Mouse (Mus musculus) heart, embryonic 13.5 days (tissue): Measurements from ENCODE around the gene 9330182L06Rik. TPM values are rescaled to one million over a fixed set of nuclear protein-coding genes. Genes with fewer than 3 reads are reported as not detected.

ENCODE experiments used
- ATAC-seq: fragments of 200-750 bp; cut with Nextera tagmentation; 2 replicates; pipeline ENCODE4 v1.8.0; 2017; ENCODE audit warnings: moderate TSS enrichment; ENCODE audit not compliant: insufficient number of reproducible peaks, low FRiP score, low TSS enrichment; ENCODE audit errors: extremely low read depth
- H3K27ac ChIP-seq: fragments of 300-500 bp; sonication (generic); replicated peaks from 2 replicates; pipeline ENCODE4 v1.5.1; 2015; ENCODE audit warnings: moderate library complexity, mild to moderate bottlenecking, inconsistent platforms
- H3K27me3 ChIP-seq: fragments of 300-500 bp; sonication (generic); replicated peaks from 2 replicates; pipeline ENCODE4 v1.6.1; 2015; ENCODE audit warnings: mild to moderate bottlenecking, inconsistent platforms
- H3K36me3 ChIP-seq: fragments of 300-500 bp; sonication (generic); 2 replicates; pipeline ENCODE4 v1.6.1; 2015; ENCODE audit warnings: mild to moderate bottlenecking, inconsistent platforms
- H3K4me1 ChIP-seq: fragments of 300-500 bp; sonication (generic); 2 replicates; pipeline ENCODE4 v1.6.1; 2015; ENCODE audit warnings: inconsistent platforms
- H3K4me2 ChIP-seq: fragments of 300-500 bp; sonication (generic); 2 replicates; pipeline ENCODE4 v1.6.1; 2015; ENCODE audit warnings: inconsistent platforms, mild to moderate bottlenecking, moderate library complexity
- H3K4me3 ChIP-seq: fragments of 300-500 bp; sonication (generic); 2 replicates; pipeline ENCODE4 v1.5.1; 2015; ENCODE audit warnings: moderate library complexity, mild to moderate bottlenecking, inconsistent platforms
- H3K9ac ChIP-seq: fragments of 300-500 bp; sonication (generic); 2 replicates; pipeline ENCODE4 v1.6.1; 2015; ENCODE audit warnings: inconsistent platforms, mild to moderate bottlenecking, moderate library complexity
- H3K9me3 ChIP-seq: fragments of 300-500 bp; sonication (generic); 2 replicates; pipeline ENCODE4 v1.6.1; 2016; ENCODE audit warnings: inconsistent platforms
- WGBS: fragments of 180-500 bp; shearing (Covaris S2); methylation state at CpG from one replicate; pipeline ENCODE4 v1.1.7; 2015; ENCODE audit warnings: mixed read lengths; 5-methylcytosine and 5-hydroxymethylcytosine counted together
- polyA plus RNA-seq: library from polyadenylated mRNA; unstranded; fragments of >200 nt; fragmentation: Nextera tagmentation; extraction: Ambion mirVana; gene quantifications from 2 replicates; pipeline ENCODE4 v1.2.1, GENCODE M21; 2015

The 9330182L06Rik gene
- polyA plus RNA-seq, 1 experiment from 2014 or later, result 1.4 TPM

DNA sequence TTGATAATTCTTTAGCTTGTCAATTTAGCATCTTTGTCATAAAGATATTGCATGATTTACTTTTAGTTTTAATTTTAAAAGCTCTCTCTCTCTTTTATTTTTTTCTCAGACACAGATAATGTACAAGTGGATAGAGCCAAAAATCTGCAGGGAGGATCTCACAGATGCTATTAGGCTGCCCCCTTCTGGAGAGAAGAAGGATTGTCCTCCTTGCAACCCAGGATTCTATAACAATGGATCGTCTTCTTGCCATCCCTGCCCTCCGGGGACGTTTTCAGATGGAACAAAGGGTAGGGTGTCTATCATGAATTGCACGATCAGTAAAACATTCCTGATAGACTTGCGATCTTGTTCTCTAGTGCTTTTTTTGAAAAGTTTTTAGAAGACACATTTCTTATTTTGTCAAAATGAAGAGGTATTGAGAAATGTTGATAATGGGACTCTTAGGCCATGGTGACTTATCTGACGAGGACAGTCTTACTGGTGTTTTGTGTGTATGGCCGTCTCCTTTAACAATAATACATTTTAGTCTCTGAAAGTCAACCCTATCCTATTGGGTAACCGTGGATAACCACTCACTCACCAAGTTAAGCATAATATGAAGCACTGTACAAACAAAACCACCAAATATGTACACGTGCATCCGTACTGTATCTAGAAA is 161.8 kb downstream of the 9330182L06Rik start:
- ATAC-seq, result no peak
- no peak overlapping the region for H3K4me3 ChIP-seq
- WGBS, result 37% methylated on average over 10 of the region's 10 CpGs
- H3K27me3 ChIP-seq, result no peaks in the 10 kb centered on the region
- no peaks in the 10 kb centered on the region for H3K36me3 ChIP-seq
- no peak overlapping the region for H3K9ac ChIP-seq
- H3K4me2 ChIP-seq, result no peak overlapping the region
- H3K4me1 ChIP-seq, result no peaks in the 10 kb centered on the region
- no peak overlapping the region for H3K27ac ChIP-seq
- H3K9me3 ChIP-seq, result no peaks in the 10 kb centered on the region

DNA sequence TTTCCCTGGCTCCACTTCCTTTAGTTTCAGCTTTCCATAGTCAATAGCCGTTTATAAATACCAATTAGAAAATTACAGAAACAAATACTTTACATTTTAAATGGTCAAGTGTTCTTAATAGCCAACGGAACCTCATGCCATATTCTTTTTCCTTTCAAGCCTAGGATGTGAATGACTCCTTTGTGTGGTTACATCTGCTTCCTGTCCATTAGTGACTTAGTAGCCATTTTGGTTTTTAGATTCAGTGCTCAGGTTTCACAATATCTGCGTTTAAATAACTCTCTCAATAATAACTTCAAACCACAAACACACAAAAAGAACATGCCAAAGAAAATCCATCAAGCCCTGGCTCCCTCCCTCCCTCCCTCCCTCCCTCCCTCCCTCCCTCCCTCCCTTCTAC is 162.8 kb downstream of the 9330182L06Rik start:
- WGBS, result 70% methylated on average over 3 of the region's 3 CpGs
- no peak overlapping the region for H3K9ac ChIP-seq
- no peak overlapping the region for H3K4me2 ChIP-seq
- no peaks in the 10 kb centered on the region for H3K36me3 ChIP-seq
- H3K9me3 ChIP-seq, result no peaks in the 10 kb centered on the region
- H3K27ac ChIP-seq, result no peak overlapping the region
- no peak for ATAC-seq
- H3K4me3 ChIP-seq, result no peak overlapping the region
- H3K27me3 ChIP-seq, result no peaks in the 10 kb centered on the region
- no peaks in the 10 kb centered on the region for H3K4me1 ChIP-seq

DNA sequence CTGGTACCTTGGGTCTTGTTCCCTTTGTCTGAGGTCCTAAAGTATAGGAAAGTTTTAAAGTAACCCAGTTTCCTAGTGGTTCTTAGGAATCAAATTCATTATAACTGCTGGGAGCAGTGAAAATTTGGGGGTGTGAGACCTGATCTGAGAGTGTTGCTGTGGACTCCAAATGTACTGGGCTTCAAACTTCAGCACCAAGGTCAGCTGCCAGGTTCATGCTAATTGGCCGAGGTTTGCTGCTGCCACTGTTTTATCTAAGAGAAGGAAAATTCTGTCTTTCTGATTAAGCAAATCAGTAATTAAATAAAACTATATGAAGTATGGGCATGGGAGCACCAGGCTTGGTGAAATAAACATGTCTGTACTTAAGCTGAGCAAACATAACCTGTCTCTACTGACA is 180.2 kb downstream of the 9330182L06Rik start:
- 3% methylated on average over 1 of the region's 1 CpGs for WGBS
- no peak overlapping the region for H3K9ac ChIP-seq
- H3K27me3 ChIP-seq, result no peaks in the 10 kb centered on the region
- H3K4me3 ChIP-seq, result no peak overlapping the region
- H3K27ac ChIP-seq, result no peak overlapping the region
- ATAC-seq, result no peak
- H3K9me3 ChIP-seq, result no peaks in the 10 kb centered on the region
- H3K4me2 ChIP-seq, result no peak overlapping the region
- no peaks in the 10 kb centered on the region for H3K36me3 ChIP-seq
- H3K4me1 ChIP-seq, result no peaks in the 10 kb centered on the region

DNA sequence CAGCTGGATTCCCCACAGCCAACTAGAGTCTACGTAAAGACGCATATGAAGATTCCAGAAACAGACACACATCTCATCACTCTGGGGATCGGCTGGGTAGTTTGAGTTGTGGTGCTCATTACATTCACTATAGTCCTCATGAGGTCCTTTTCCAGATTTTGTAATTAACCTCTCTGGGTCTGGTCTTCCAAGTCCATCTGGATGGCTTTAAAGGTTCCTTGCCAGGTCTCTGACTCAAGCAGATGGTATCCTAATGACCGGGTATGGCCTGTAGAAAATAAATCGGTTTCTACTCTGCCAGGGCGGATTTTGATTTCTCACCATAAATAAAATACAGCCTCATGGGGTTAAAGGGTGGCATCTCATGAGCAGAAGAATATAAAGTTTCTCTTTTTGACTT is 183.0 kb downstream of the 9330182L06Rik start:
- H3K36me3 ChIP-seq, result no peaks in the 10 kb centered on the region
- H3K9ac ChIP-seq, result no peak overlapping the region
- H3K4me1 ChIP-seq, result no peaks in the 10 kb centered on the region
- H3K27me3 ChIP-seq, result no peaks in the 10 kb centered on the region
- 69% methylated on average over 6 of the region's 6 CpGs for WGBS
- no peak overlapping the region for H3K4me2 ChIP-seq
- no peak overlapping the region for H3K4me3 ChIP-seq
- H3K27ac ChIP-seq, result no peak overlapping the region
- ATAC-seq, result no peak
- no peaks in the 10 kb centered on the region for H3K9me3 ChIP-seq

DNA sequence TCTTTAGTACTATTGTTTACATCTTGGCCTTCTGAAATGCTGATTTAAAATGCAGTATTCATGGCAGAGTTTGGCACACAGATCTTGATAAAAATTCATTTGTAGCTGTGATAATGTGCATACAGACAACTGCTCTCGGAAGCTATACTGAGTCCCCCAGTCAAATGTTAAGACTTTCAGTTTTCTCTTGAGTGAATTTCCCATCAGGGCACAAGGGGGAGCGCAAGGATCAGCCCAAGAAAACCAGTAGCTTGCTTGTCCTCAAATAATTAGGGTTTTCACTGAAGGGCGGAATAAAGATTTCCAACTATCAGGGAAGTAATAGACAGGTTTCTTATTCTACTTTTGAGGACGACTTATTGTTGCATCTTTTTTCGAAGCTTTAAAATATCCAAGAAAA is 183.7 kb downstream of the 9330182L06Rik start:
- Histone ChIP-seq H3K4me3 (no peak overlapping the region), H3K27ac (no peak overlapping the region), H3K4me2 (no peak overlapping the region), H3K36me3 (no peaks in the 10 kb centered on the region), H3K27me3 (no peaks in the 10 kb centered on the region), H3K9ac (no peak overlapping the region), H3K4me1 (no peaks in the 10 kb centered on the region), H3K9me3 (no peaks in the 10 kb centered on the region)
- 62% methylated on average over 5 of the region's 5 CpGs for WGBS
- no peak for ATAC-seq

DNA sequence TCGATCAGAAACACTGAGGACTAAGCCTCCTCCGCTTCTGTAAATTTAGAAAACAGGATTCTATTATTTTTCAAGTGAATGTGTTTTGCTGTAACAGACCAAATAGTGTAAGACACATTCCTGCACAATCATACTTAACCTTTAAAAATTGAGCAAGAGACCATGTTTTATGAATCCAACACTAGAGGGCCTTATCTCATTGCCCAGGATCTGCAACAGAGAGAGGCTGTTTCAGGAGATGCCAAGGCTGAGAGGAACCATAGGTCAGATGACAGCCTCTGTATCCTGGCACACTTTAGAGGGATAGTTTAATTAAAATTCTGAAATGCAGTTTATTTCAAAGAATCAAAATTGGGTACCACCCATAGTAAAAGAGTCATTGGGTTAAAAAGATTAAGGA is 187.4 kb downstream of the 9330182L06Rik start:
- Histone ChIP-seq H3K4me3 (no peak overlapping the region), H3K36me3 (no peaks in the 10 kb centered on the region), H3K9me3 (no peaks in the 10 kb centered on the region), H3K27me3 (no peaks in the 10 kb centered on the region), H3K4me2 (no peak overlapping the region), H3K27ac (no peak overlapping the region), H3K9ac (no peak overlapping the region), H3K4me1 (no peaks in the 10 kb centered on the region)
- 78% methylated on average over 2 of the region's 2 CpGs for WGBS
- no peak for ATAC-seq

DNA sequence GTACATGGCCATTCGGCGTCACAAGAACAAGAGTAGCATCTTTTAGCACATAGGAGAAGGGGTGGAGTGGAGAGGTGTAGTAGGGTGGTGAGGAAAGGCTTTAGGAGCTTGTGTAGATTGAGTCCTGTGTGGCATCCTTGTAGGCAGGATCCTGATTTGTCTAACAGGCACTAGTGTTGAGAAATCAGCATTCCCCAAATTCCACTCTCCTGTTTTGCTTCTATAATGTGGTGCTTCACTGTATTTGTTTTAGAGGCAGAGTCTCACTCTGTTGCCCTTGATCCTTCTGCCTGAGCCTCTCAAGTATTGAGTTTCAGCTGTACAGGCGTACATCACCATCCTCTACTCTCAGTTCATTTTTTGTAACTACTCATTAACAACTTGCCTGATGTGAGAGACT is 211.7 kb downstream of the 9330182L06Rik start:
- H3K27me3 ChIP-seq, result no peaks in the 10 kb centered on the region
- H3K4me2 ChIP-seq, result no peak overlapping the region
- no peak overlapping the region for H3K9ac ChIP-seq
- WGBS, result 65% methylated on average over 3 of the region's 3 CpGs
- no peaks in the 10 kb centered on the region for H3K4me1 ChIP-seq
- H3K9me3 ChIP-seq, result no peaks in the 10 kb centered on the region
- no peak overlapping the region for H3K4me3 ChIP-seq
- no peaks in the 10 kb centered on the region for H3K36me3 ChIP-seq
- no peak overlapping the region for H3K27ac ChIP-seq
- ATAC-seq, result no peak

DNA sequence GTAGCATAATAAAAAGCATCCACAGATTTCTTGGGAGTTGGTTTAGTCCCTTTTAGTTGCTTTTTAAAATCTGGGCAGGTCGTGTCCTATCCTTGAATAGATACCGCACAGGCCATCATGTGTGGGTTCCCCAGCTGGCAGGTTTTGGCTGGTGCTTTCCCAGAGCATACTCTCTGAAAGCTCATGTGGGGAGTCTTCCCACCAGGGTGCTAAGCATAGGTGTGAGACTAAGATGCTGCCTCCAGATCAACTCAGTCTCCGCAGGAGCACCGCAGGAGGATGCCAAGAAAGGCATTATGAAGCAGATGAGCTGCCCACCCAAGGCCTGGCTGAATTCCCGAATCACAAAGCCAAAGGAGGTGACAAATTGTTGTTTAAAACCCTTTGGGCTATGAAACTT is 229.5 kb downstream of the 9330182L06Rik start:
- no peaks in the 10 kb centered on the region for H3K36me3 ChIP-seq
- WGBS, result 13% methylated on average over 5 of the region's 5 CpGs
- no peak overlapping the region for H3K9ac ChIP-seq
- no peaks in the 10 kb centered on the region for H3K9me3 ChIP-seq
- no peak for ATAC-seq
- no peak overlapping the region for H3K4me2 ChIP-seq
- H3K4me3 ChIP-seq, result no peak overlapping the region
- H3K4me1 ChIP-seq, result no peaks in the 10 kb centered on the region
- H3K27ac ChIP-seq, result no peak overlapping the region
- H3K27me3 ChIP-seq, result no peaks in the 10 kb centered on the region

DNA sequence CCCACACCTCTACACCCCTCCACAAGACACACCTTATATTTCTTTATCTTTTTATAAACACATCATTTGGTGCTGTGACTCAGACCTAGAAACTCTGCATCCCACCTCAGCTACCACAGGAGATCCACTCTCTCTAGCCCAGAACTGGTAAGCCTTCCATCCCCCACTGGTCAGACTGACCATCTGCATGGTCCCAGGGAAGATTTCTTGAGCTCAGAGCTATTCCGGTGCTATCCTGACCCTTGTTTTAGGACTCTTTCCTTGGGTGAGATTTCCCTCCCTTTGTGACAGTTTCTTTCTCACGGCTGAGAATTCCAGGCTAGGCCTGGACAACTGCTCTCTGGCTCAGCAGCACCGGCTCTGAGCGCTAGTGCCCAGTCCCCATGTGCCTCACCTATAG is 231.3 kb downstream of the 9330182L06Rik start:
- Histone ChIP-seq H3K27ac (no peak overlapping the region), H3K4me3 (no peak overlapping the region), H3K4me1 (no peaks in the 10 kb centered on the region), H3K36me3 (no peaks in the 10 kb centered on the region), H3K9ac (no peak overlapping the region), H3K27me3 (no peaks in the 10 kb centered on the region), H3K9me3 (no peaks in the 10 kb centered on the region), H3K4me2 (no peak overlapping the region)
- ATAC-seq, result no peak
- 69% methylated on average over 4 of the region's 4 CpGs for WGBS

DNA sequence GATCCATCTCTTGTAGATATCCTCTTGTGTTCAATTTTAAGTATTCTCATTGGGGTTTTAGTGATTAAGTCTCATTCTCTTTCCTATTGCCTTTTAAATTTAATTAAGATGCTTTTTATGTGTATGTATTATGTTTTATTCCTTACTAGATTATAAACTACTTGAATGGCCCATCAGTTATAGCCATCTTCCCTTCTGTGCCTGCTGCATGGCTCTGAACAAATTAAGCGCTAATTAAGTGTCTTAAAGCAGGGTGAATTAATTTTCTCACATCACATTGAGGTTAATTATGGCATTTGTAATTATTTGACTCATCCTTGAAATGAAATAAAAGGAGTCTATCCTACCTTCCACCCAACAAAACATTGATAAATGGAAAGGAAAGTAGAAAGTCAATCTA is 245.1 kb downstream of the 9330182L06Rik start:
- no peaks in the 10 kb centered on the region for H3K9me3 ChIP-seq
- H3K4me1 ChIP-seq, result no peaks in the 10 kb centered on the region
- H3K27ac ChIP-seq, result no peak overlapping the region
- ATAC-seq, result no peak
- H3K36me3 ChIP-seq, result no peaks in the 10 kb centered on the region
- H3K9ac ChIP-seq, result no peak overlapping the region
- no peak overlapping the region for H3K4me3 ChIP-seq
- H3K4me2 ChIP-seq, result no peak overlapping the region
- 80% methylated on average over 1 of the region's 1 CpGs for WGBS
- no peaks in the 10 kb centered on the region for H3K27me3 ChIP-seq

DNA sequence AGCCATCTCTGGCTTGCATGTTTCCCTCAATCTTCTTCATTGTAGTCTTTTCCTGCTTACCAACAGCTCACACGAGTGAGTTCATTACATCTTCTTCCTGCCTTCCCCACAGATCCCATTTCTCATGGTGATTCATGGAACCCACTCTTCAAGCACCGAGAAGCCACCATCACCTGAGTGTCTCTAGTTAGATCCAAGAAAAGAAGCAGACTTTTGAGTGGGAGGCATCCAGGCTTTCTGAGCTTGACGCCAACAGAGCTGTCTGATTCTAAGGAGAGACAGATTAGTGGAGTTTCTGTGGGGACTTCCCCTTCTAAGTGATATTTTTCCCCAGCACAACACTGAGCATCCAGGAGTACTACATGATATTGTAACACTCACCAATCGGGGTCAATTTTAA is 259.6 kb downstream of the 9330182L06Rik start:
- Histone ChIP-seq H3K4me2 (no peak overlapping the region), H3K9me3 (no peaks in the 10 kb centered on the region), H3K27ac (no peak overlapping the region), H3K4me1 (no peaks in the 10 kb centered on the region), H3K27me3 (no peaks in the 10 kb centered on the region), H3K36me3 (no peaks in the 10 kb centered on the region), H3K4me3 (no peak overlapping the region), H3K9ac (no peak overlapping the region)
- no peak for ATAC-seq
- WGBS, result 72% methylated on average over 4 of the region's 4 CpGs
